Mouse (Mus musculus) erythroid progenitor cell, adult 5-6 weeks (primary cell): ENCODE data around the gene Apba2. TPM values are rescaled to one million over a fixed set of nuclear protein-coding genes. Genes with fewer than 3 reads are reported as not detected.

ENCODE experiments used
- ATAC-seq: replicated peaks from 2 replicates; pipeline ENCODE4 v1.8.0; 2016; ENCODE audit warnings: moderate number of reproducible peaks, mild to moderate bottlenecking, moderate TSS enrichment, inconsistent platforms; ENCODE audit not compliant: poor library complexity, low FRiP score, severe bottlenecking
- total RNA-seq, 2 experiments: library from RNA; stranded (forward) in 1 of 2; stranded (reverse) in 1 of 2; fragments of 150-400 nt in 1 of 2; fragments of 186-747, 209-891 nt in 1 of 2; gene quantifications; 2 replicates each; pipeline versions ENCODE4 v1.2.3 to v1.2.4; 2015 to 2017; ENCODE audit warnings: low replicate concordance in 2 of 2

Apba2 gene
- total RNA-seq, 2 experiments from 2014 or later = 0.83 TPM; not detected in 1

- ATAC-seq = no peak
Measured at GRCm38 (mm10) chr7:64580293-64580692, 78.8 kb downstream of the Apba2 start.

- no peak for ATAC-seq
Measured at GRCm38 (mm10) chr7:64582358-64582757, 80.9 kb downstream of the Apba2 start.

- no peak for ATAC-seq
Measured at GRCm38 (mm10) chr7:64583670-64584121, 82.2 kb downstream of the Apba2 start.

GRCm38 (mm10) chr7:64586133-64586532 is 84.6 kb downstream of the Apba2 start:
- ATAC-seq = no peak

GRCm38 (mm10) chr7:64586571-64586970 is 85.1 kb downstream of the Apba2 start:
- no peak for ATAC-seq

- ATAC-seq = no peak
Measured at GRCm38 (mm10) chr7:64588636-64589389, 87.3 kb downstream of the Apba2 start.

- no peak for ATAC-seq
Measured at GRCm38 (mm10) chr7:64595256-64595655, 93.8 kb downstream of the Apba2 start.

- ATAC-seq = no peak
Measured at GRCm38 (mm10) chr7:64596652-64597051, 95.1 kb downstream of the Apba2 start.

- ATAC-seq = no peak
Measured at GRCm38 (mm10) chr7:64609866-64610265, 108.4 kb downstream of the Apba2 start.

GRCm38 (mm10) chr7:64610875-64611274 is 109.4 kb downstream of the Apba2 start:
- no peak for ATAC-seq

GRCm38 (mm10) chr7:64619261-64619660 is 117.8 kb downstream of the Apba2 start:
- ATAC-seq = no peak

GRCm38 (mm10) chr7:64626494-64626893 is 125.0 kb downstream of the Apba2 start:
- no peak for ATAC-seq

- no peak for ATAC-seq
Measured at GRCm38 (mm10) chr7:64627972-64628655, 126.6 kb downstream of the Apba2 start.

GRCm38 (mm10) chr7:64630697-64631096 is 129.2 kb downstream of the Apba2 start:
- ATAC-seq = no peak

GRCm38 (mm10) chr7:64631131-64631530 is 129.6 kb downstream of the Apba2 start:
- ATAC-seq = no peak

- ATAC-seq = no peak
Measured at GRCm38 (mm10) chr7:64631781-64632351, 130.4 kb downstream of the Apba2 start.

GRCm38 (mm10) chr7:64633182-64633581 is 131.7 kb downstream of the Apba2 start:
- no peak for ATAC-seq

GRCm38 (mm10) chr7:64633916-64634315 is 132.4 kb downstream of the Apba2 start:
- no peak for ATAC-seq

GRCm38 (mm10) chr7:64634482-64634881 is 133.0 kb downstream of the Apba2 start:
- no peak for ATAC-seq

- ATAC-seq = no peak
Measured at GRCm38 (mm10) chr7:64638922-64639321, 137.4 kb downstream of the Apba2 start.

GRCm38 (mm10) chr7:64640651-64641050 is 139.1 kb downstream of the Apba2 start:
- ATAC-seq = no peak
